Mouse (Mus musculus): ENCODE results near the gene Plekhm2.

- no peak for TF ChIP-seq POLR2A (IDR thresholded peaks at IDR 0.05; ENCODE audit: extremely low read depth, insufficient read depth, low read length)
- TF ChIP-seq CTCF (IDR thresholded peaks at IDR 0.05; ENCODE audit: extremely low read depth, insufficient read depth, low read length): no peak
Measured at GRCm38 (mm10) chr4:141598894-141599250, 65.8 kb downstream of the Plekhm2 start.
